ENCODE assay signal across 23 mouse cellular contexts in genomic region chr11:120445475-120445874, GRCm38 (mm10). TPM values are rescaled to one million over a fixed set of nuclear protein-coding genes. Genes with fewer than 3 reads are reported as not detected.
"Had no signal": no experiment of that assay in that cellular context is flagged by ENCODE, and none has a peak within 500 bp of the region (broad histone marks: within the 10 kb centered on the region; RNA-seq: fewer than 3 reads in every experiment).

No protein-coding gene starts in this region.

- DNase-seq: retina, postnatal 1 day; right cerebral cortex, adult 18-20 months; right cerebral cortex, postnatal 14 days; right cerebral cortex, postnatal 25 days; right cerebral cortex, postnatal 4 days; spleen, adult 18-20 months; thymus, adult 18-20 months; thymus, adult 2 months; thymus, postnatal 14 days; thymus, postnatal 25 days; thymus, postnatal 36 days; thymus, postnatal 4 days had no signal

- H3K27me3 ChIP-seq: neural tube, embryonic 13.5 days; neural tube, embryonic 15.5 days; stomach, embryonic 15.5 days had no signal

- H3K36me3 ChIP-seq: neural tube, embryonic 12.5 days; neural tube, embryonic 13.5 days; neural tube, embryonic 15.5 days; stomach, embryonic 15.5 days had no signal

- H3K4me2 ChIP-seq: neural tube, embryonic 12.5 days; neural tube, embryonic 13.5 days; neural tube, embryonic 15.5 days; stomach, embryonic 15.5 days had no signal

- H3K4me3 ChIP-seq: neural tube, embryonic 12.5 days; neural tube, embryonic 13.5 days; neural tube, embryonic 15.5 days; stomach, embryonic 15.5 days had no signal

- H3K9ac ChIP-seq: neural tube, embryonic 13.5 days; neural tube, embryonic 15.5 days; stomach, embryonic 15.5 days had no signal

- H3K9me3 ChIP-seq: neural tube, embryonic 12.5 days; neural tube, embryonic 13.5 days; neural tube, embryonic 15.5 days; stomach, embryonic 15.5 days had no signal

- H3K27ac ChIP-seq: neural tube, embryonic 12.5 days; neural tube, embryonic 13.5 days; neural tube, embryonic 15.5 days; stomach, embryonic 15.5 days; stomach, postnatal 0 days had no signal

- H3K4me1 ChIP-seq: neural tube, embryonic 12.5 days; neural tube, embryonic 13.5 days; neural tube, embryonic 15.5 days; stomach, embryonic 15.5 days had no signal

RNA-seq across cellular contexts. Expression of gene Tspan10, which starts 3.0 kb away (rescaled TPM):
- total RNA-seq: neutrophil, adult 5-6 weeks had no signal
- polyA plus RNA-seq: neural tube, embryonic 13.5 days; neural tube, embryonic 14.5 days; neural tube, embryonic 15.5 days; stomach, embryonic 14.5 days; stomach, embryonic 15.5 days; stomach, embryonic 16.5 days; stomach, postnatal 0 days; urinary bladder, adult 2 months had no signal

RNA-seq across cellular contexts. Expression of gene Pde6g, which starts 7.8 kb away (rescaled TPM):
- total RNA-seq: neutrophil, adult 5-6 weeks had no signal
- polyA plus RNA-seq: stomach, embryonic 14.5 days; thymus, postnatal 0 days had no signal
